Mouse (Mus musculus): ENCODE measurements around the gene Pdxp. TPM values are rescaled to one million over a fixed set of nuclear protein-coding genes. Genes with fewer than 3 reads are reported as not detected.

The Pdxp gene
- polyA plus RNA-seq, 1 experiment, result 1.9 TPM

DNA sequence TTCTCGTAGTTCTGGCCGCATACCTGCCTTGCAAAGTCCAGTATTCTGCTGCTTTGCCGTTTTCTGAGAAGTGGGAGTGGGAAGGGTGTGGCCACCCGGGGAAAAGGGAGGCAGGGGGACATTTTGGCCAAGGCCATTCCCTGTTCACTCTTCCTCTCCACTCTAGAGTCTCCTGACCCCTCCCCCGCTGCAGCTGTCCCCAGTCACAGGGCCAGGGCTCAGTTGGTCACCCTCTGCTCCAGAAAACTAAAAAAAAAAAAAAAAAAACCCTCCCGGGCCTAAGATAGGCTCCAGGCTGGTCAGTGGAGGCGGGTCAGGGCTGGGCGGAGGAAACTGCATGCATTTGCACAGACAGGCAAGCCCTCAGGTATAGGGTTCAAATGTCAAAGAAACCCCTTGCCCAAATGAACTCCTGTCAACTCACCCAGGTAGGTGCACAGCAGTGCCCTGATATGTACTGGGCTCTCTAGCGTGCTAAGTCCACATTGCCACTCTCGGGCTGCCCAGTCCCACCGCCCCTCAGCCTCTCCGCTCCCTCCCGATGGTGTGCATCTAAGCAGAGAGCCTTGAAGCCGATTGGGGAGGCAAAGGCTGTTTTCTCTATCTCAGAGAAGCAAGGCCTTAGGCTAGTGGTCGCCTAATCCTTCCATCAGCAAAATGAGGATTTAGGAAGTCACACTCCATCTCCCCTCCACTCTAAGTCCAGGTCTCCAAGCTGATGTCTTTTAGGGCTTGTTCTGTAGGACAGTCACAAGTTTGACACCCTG lies 13.5 kb downstream of the Pdxp start:
- peak overlapping the region; percentile 57 for H3K4me3 ChIP-seq (ENCODE audit: insufficient read depth, low read depth, low read length)
- H3K27me3 ChIP-seq (replicated peaks; ENCODE audit: control insufficient read depth, insufficient read depth, low read length), result no peaks in the 10 kb centered on the region
- H3K4me1 ChIP-seq (ENCODE audit: control insufficient read depth, insufficient read depth, low read length), result peaks cover 21% of the 10 kb centered on the region
- peak; percentile 52 for DNase-seq
- H3K27ac ChIP-seq (ENCODE audit: insufficient read depth, low read depth, low read length), result peak overlapping the region; percentile 82
- no peak for TF ChIP-seq CTCF (conservative IDR thresholded peaks at IDR 0.05; ENCODE audit: insufficient read depth, insufficient read length, low read depth, low read length)
- TF ChIP-seq POLR2A (IDR thresholded peaks at IDR 0.05; ENCODE audit: low read depth, low read length), result no peak
- H3K36me3 ChIP-seq (ENCODE audit: control insufficient read depth, insufficient read depth, low read length), result no peaks in the 10 kb centered on the region
- 27% methylated on average over 15 of the region's 15 CpGs for WGBS

- H3K4me1 ChIP-seq (ENCODE audit: control insufficient read depth, insufficient read depth, low read length), result peaks cover 21% of the 10 kb centered on the region
- no peaks in the 10 kb centered on the region for H3K27me3 ChIP-seq (replicated peaks; ENCODE audit: control insufficient read depth, insufficient read depth, low read length)
- TF ChIP-seq POLR2A (IDR thresholded peaks at IDR 0.05; ENCODE audit: low read depth, low read length), result peak; percentile 12
- no peak for TF ChIP-seq CTCF (conservative IDR thresholded peaks at IDR 0.05; ENCODE audit: insufficient read depth, insufficient read length, low read depth, low read length)
- WGBS, result 2% methylated on average over 34 of the region's 35 CpGs
- H3K36me3 ChIP-seq (ENCODE audit: control insufficient read depth, insufficient read depth, low read length), result no peaks in the 10 kb centered on the region
- peak overlapping the region; percentile 43 for H3K4me3 ChIP-seq (ENCODE audit: insufficient read depth, low read depth, low read length)
- peak overlapping the region; percentile 66 for H3K27ac ChIP-seq (ENCODE audit: insufficient read depth, low read depth, low read length)
- DNase-seq, result peak; percentile 83
Observed at GRCm38 (mm10) chr15:78927788-78928457, 14.2 kb downstream of the Pdxp start.

DNA sequence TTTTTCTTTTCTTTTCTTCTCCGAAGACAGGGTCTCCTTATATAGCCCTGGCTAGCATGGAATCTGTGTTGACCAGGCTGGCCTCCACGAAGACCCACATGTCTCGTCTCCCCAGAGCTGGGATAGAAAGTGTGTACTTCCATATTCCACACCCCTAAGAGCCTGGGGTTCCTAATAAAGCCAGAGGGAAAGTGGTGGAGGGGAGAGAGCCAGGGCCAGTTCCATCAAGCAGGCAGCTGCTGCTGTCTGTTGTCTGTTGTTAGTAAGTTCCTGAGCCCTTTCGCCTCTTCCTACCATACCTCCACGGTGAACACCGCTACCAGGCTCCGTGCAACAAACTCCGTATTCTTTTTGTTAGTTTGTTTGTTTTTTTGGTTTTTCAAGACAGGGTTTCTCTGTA lies 14.8 kb downstream of the Pdxp start:
- 60% methylated on average over 8 of the region's 8 CpGs for WGBS
- no peak overlapping the region for H3K27ac ChIP-seq (ENCODE audit: insufficient read depth, low read depth, low read length)
- H3K4me1 ChIP-seq (ENCODE audit: control insufficient read depth, insufficient read depth, low read length), result peaks cover 21% of the 10 kb centered on the region
- H3K27me3 ChIP-seq (replicated peaks; ENCODE audit: control insufficient read depth, insufficient read depth, low read length), result no peaks in the 10 kb centered on the region
- no peak for DNase-seq
- H3K36me3 ChIP-seq (ENCODE audit: control insufficient read depth, insufficient read depth, low read length), result no peaks in the 10 kb centered on the region
- no peak overlapping the region for H3K4me3 ChIP-seq (ENCODE audit: insufficient read depth, low read depth, low read length)
- TF ChIP-seq POLR2A (IDR thresholded peaks at IDR 0.05; ENCODE audit: low read depth, low read length) (no peak), CTCF (conservative IDR thresholded peaks at IDR 0.05; ENCODE audit: insufficient read depth, insufficient read length, low read depth, low read length) (no peak)

- no peak for DNase-seq
- H3K4me3 ChIP-seq (ENCODE audit: insufficient read depth, low read depth, low read length), result no peak overlapping the region
- peaks cover 18% of the 10 kb centered on the region for H3K4me1 ChIP-seq (ENCODE audit: control insufficient read depth, insufficient read depth, low read length)
- TF ChIP-seq POLR2A (IDR thresholded peaks at IDR 0.05; ENCODE audit: low read depth, low read length), result no peak
- no peak for TF ChIP-seq CTCF (conservative IDR thresholded peaks at IDR 0.05; ENCODE audit: insufficient read depth, insufficient read length, low read depth, low read length)
- H3K27me3 ChIP-seq (replicated peaks; ENCODE audit: control insufficient read depth, insufficient read depth, low read length), result no peaks in the 10 kb centered on the region
- 95% methylated on average over 6 of the region's 6 CpGs for WGBS
- H3K36me3 ChIP-seq (ENCODE audit: control insufficient read depth, insufficient read depth, low read length), result no peaks in the 10 kb centered on the region
- no peak overlapping the region for H3K27ac ChIP-seq (ENCODE audit: insufficient read depth, low read depth, low read length)
Observed at GRCm38 (mm10) chr15:78930192-78930706, 16.5 kb downstream of the Pdxp start.

GRCm38 (mm10) chr15:78930801-78931426 lies 17.2 kb downstream of the Pdxp start:
- H3K27ac ChIP-seq (ENCODE audit: insufficient read depth, low read depth, low read length), result no peak overlapping the region
- H3K4me1 ChIP-seq (ENCODE audit: control insufficient read depth, insufficient read depth, low read length), result peaks cover 15% of the 10 kb centered on the region
- DNase-seq, result no peak
- no peak for TF ChIP-seq POLR2A (IDR thresholded peaks at IDR 0.05; ENCODE audit: low read depth, low read length)
- no peak for TF ChIP-seq CTCF (conservative IDR thresholded peaks at IDR 0.05; ENCODE audit: insufficient read depth, insufficient read length, low read depth, low read length)
- WGBS, result 95% methylated on average over 7 of the region's 7 CpGs
- no peak overlapping the region for H3K4me3 ChIP-seq (ENCODE audit: insufficient read depth, low read depth, low read length)
- no peaks in the 10 kb centered on the region for H3K36me3 ChIP-seq (ENCODE audit: control insufficient read depth, insufficient read depth, low read length)
- H3K27me3 ChIP-seq (replicated peaks; ENCODE audit: control insufficient read depth, insufficient read depth, low read length), result no peaks in the 10 kb centered on the region

DNA sequence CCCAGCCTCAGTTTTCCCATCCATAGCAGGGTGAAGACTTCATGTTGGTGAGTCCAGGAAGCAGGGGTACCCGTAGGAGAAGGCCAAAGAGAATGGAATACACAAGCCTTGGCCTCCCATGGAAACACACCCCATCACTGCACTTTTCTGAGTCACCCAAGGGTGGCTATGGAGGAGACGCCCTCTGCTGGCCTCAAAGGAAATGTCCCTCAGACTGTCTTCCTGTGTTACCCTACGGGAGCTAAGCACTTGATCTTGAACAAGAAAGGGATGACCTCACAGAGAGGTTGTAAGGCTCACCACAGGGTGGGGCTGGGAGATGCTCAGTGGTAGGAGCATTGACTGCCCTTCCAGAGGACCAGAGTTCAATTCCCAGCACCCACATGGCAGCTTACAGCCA lies 17.9 kb downstream of the Pdxp start:
- no peak overlapping the region for H3K4me3 ChIP-seq (ENCODE audit: insufficient read depth, low read depth, low read length)
- H3K27me3 ChIP-seq (replicated peaks; ENCODE audit: control insufficient read depth, insufficient read depth, low read length), result no peaks in the 10 kb centered on the region
- peaks cover 12% of the 10 kb centered on the region for H3K4me1 ChIP-seq (ENCODE audit: control insufficient read depth, insufficient read depth, low read length)
- peak; percentile 70 for DNase-seq
- no peak overlapping the region for H3K27ac ChIP-seq (ENCODE audit: insufficient read depth, low read depth, low read length)
- WGBS, result 22% methylated on average over 3 of the region's 3 CpGs
- peak; percentile 88 for TF ChIP-seq CTCF (conservative IDR thresholded peaks at IDR 0.05; ENCODE audit: insufficient read depth, insufficient read length, low read depth, low read length)
- no peak for TF ChIP-seq POLR2A (IDR thresholded peaks at IDR 0.05; ENCODE audit: low read depth, low read length)
- no peaks in the 10 kb centered on the region for H3K36me3 ChIP-seq (ENCODE audit: control insufficient read depth, insufficient read depth, low read length)
